Mouse (Mus musculus): ENCODE measurements around the gene Mki67.

GRCm38 (mm10) chr7:135644452-135644851, 71.7 kb downstream of the Mki67 start:
- no peak for TF ChIP-seq EP300 (IDR thresholded peaks at IDR 0.05)
- no peak for TF ChIP-seq CTCF (IDR thresholded peaks at IDR 0.05)

All from lung, postnatal 0 days (tissue).